Mouse (Mus musculus): ENCODE data around the gene Cadm2. TPM values are rescaled to one million over a fixed set of nuclear protein-coding genes. Genes with fewer than 3 reads are reported as not detected.

Cadm2 gene
- polyA plus RNA-seq, 1 experiment from 2014 or later, result 5.3 TPM

DNA sequence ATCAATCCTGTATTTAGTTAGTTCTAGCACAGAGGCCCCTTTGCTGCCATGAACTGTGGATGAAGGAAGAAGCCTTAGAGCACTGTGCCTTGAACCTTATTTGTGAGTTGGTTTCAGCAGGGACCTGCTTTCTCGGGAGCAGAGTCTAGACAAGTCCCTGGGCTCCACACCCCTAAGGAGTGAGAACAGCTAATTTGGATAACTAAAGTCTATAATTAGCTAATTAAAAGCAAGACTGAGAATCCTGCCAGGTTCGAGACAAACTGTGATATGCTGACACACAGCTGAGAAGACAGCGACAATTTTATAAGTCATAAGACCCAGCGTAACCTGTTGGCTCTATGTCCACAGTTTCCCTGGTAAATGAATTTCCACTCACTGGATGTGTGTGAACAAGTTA, 184.4 kb downstream of the Cadm2 start:
- 67% methylated on average over 4 of the region's 4 CpGs for WGBS

DNA sequence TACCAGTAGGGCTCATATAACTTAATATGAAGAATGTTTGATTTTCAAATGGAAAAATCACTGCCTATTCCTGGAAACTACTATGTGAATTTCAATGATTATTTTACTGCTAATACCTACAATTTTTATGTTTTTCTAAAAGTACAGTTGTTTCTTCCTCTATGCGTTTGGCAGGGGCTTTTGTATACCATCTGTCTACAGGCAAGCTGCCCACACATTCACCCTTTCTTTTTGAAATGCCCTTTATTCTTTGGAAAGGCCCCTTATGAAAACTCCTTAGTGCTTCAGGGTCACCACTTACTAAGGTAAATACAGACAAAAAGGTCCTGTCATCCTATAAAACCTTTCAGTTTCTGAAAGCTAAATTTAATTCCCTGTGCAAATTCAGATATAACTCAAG, 195.3 kb downstream of the Cadm2 start:
- Histone ChIP-seq H3K36me3 (ENCODE audit: control insufficient read depth, insufficient read depth, low read length) (no peaks in the 10 kb centered on the region), H3K27ac (ENCODE audit: low read length) (no peak overlapping the region), H3K4me2 (replicated peaks; ENCODE audit: low read depth, low read length) (no peak overlapping the region), H3K4me1 (ENCODE audit: control insufficient read depth, insufficient read depth, low read length) (no peaks in the 10 kb centered on the region), H3K27me3 (ENCODE audit: control insufficient read depth, insufficient read depth, low read length) (no peaks in the 10 kb centered on the region), H3K4me3 (ENCODE audit: low read depth, low read length) (no peak overlapping the region), H3K9me3 (ENCODE audit: control insufficient read depth, low read depth, low read length) (no peaks in the 10 kb centered on the region), H3K9ac (replicated peaks; ENCODE audit: low read depth, low read length) (no peak overlapping the region)
- ATAC-seq (ENCODE audit: insufficient number of reproducible peaks, insufficient read depth, low FRiP score, low read depth), result no peak
- 61% methylated on average over 1 of the region's 1 CpGs for WGBS

More for the DNA sequence above, 184.4 kb downstream of the Cadm2 start:
- H3K27me3 ChIP-seq (ENCODE audit: control insufficient read depth, insufficient read depth, low read length), result no peaks in the 10 kb centered on the region
- H3K4me3 ChIP-seq (ENCODE audit: low read depth, low read length), result no peak overlapping the region
- ATAC-seq (ENCODE audit: insufficient number of reproducible peaks, insufficient read depth, low FRiP score, low read depth), result no peak
- H3K4me2 ChIP-seq (replicated peaks; ENCODE audit: low read depth, low read length), result no peak overlapping the region
- H3K9ac ChIP-seq (replicated peaks; ENCODE audit: low read depth, low read length), result no peak overlapping the region
- H3K36me3 ChIP-seq (ENCODE audit: control insufficient read depth, insufficient read depth, low read length), result no peaks in the 10 kb centered on the region
- no peaks in the 10 kb centered on the region for H3K9me3 ChIP-seq (ENCODE audit: control insufficient read depth, low read depth, low read length)
- H3K4me1 ChIP-seq (ENCODE audit: control insufficient read depth, insufficient read depth, low read length), result no peaks in the 10 kb centered on the region
- H3K27ac ChIP-seq (ENCODE audit: low read length), result no peak overlapping the region

DNA sequence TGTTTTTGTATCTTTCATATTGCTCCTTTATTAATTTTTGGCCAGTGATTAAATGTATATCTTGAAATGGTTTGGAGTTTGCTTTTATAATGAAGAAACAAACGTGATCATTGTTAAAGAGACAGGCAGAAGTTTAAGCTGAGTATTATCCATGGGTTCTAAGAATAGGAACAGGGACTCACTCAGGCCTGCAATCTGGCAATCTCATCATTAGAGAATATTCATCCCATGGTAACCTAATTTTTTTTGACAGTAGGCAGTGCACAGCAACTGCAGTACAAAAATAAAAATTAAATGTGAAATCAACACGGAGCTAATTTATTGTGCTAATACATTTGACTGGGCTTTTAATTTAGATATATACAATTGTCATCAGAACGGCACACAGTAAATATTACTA, 209.8 kb downstream of the Cadm2 start:
- Histone ChIP-seq H3K9ac (replicated peaks; ENCODE audit: low read depth, low read length) (no peak overlapping the region), H3K36me3 (ENCODE audit: control insufficient read depth, insufficient read depth, low read length) (no peaks in the 10 kb centered on the region), H3K4me3 (ENCODE audit: low read depth, low read length) (no peak overlapping the region), H3K4me2 (replicated peaks; ENCODE audit: low read depth, low read length) (no peak overlapping the region), H3K27ac (ENCODE audit: low read length) (no peak overlapping the region), H3K9me3 (ENCODE audit: control insufficient read depth, low read depth, low read length) (no peaks in the 10 kb centered on the region), H3K27me3 (ENCODE audit: control insufficient read depth, insufficient read depth, low read length) (no peaks in the 10 kb centered on the region), H3K4me1 (ENCODE audit: control insufficient read depth, insufficient read depth, low read length) (no peaks in the 10 kb centered on the region)
- WGBS, result 61% methylated on average over 3 of the region's 3 CpGs
- ATAC-seq (ENCODE audit: insufficient number of reproducible peaks, insufficient read depth, low FRiP score, low read depth), result no peak

DNA sequence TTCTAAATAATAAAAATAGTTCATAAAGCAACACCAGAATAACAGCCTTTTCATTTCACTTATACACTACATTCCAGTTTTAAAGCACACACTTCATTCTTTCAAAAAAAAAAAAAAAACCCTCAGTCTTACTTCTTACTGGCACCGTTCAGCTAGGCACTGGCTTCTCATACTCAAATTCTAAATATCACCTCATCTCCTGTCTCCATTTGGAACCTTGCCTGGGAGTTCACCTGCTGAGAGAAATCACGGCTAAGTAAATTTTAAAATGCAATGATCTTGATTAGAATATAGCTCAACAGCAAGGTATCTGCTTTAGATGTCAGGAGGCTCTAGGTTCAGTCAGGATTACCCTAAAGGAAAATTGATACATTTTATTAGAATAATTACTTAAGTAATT, 210.2 kb downstream of the Cadm2 start:
- H3K27ac ChIP-seq (ENCODE audit: low read length), result no peak overlapping the region
- WGBS, result 70% methylated on average over 2 of the region's 2 CpGs
- no peak for ATAC-seq (ENCODE audit: insufficient number of reproducible peaks, insufficient read depth, low FRiP score, low read depth)

DNA sequence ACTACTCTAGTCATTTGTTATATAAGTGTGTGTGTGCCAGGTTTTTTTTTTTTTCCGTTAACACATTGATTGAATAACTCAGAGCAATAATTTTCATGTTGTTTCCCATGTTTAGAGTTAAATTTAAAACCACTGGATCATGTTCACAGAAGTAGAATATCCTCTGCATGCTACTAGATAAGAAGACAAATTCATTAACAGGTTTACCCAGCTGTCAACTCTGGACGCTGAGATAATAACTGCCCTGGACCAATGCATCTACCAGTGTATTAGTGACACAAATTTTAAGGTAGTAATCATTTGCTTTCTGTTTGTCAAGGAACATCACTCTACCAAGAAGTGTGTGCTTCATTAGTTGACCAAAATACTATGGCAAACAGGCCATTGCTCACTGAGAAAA, 253.0 kb downstream of the Cadm2 start:
- 66% methylated on average over 2 of the region's 2 CpGs for WGBS

More for the DNA sequence above, 210.2 kb downstream of the Cadm2 start:
- H3K4me1 ChIP-seq (ENCODE audit: control insufficient read depth, insufficient read depth, low read length), result no peaks in the 10 kb centered on the region
- no peak overlapping the region for H3K4me2 ChIP-seq (replicated peaks; ENCODE audit: low read depth, low read length)
- no peaks in the 10 kb centered on the region for H3K27me3 ChIP-seq (ENCODE audit: control insufficient read depth, insufficient read depth, low read length)
- no peaks in the 10 kb centered on the region for H3K9me3 ChIP-seq (ENCODE audit: control insufficient read depth, low read depth, low read length)
- no peaks in the 10 kb centered on the region for H3K36me3 ChIP-seq (ENCODE audit: control insufficient read depth, insufficient read depth, low read length)
- no peak overlapping the region for H3K9ac ChIP-seq (replicated peaks; ENCODE audit: low read depth, low read length)
- no peak overlapping the region for H3K4me3 ChIP-seq (ENCODE audit: low read depth, low read length)

DNA sequence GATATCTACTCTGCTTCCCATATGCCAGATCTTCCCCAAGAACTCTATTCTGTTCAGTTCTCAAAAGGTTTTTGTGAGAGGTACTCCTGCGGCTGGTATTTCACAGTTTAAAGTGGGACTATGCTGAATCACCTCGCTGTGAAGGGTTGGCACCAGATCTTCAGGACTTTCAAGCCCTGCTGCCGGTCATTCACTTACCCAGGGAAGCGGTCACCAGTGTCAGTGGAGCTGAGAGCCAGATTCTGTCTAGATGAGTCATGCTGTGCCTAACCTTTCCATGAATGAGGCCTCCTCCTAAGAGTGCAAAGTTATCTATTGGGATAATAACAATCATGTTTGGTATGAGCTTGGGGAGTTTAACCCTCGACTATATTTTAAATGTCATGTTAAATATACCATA, 272.7 kb downstream of the Cadm2 start:
- Histone ChIP-seq H3K4me1 (ENCODE audit: control insufficient read depth, insufficient read depth, low read length) (no peaks in the 10 kb centered on the region), H3K4me2 (replicated peaks; ENCODE audit: low read depth, low read length) (no peak overlapping the region), H3K27me3 (ENCODE audit: control insufficient read depth, insufficient read depth, low read length) (no peaks in the 10 kb centered on the region), H3K36me3 (ENCODE audit: control insufficient read depth, insufficient read depth, low read length) (no peaks in the 10 kb centered on the region), H3K4me3 (ENCODE audit: low read depth, low read length) (no peak overlapping the region), H3K9ac (replicated peaks; ENCODE audit: low read depth, low read length) (no peak overlapping the region), H3K27ac (ENCODE audit: low read length) (no peak overlapping the region), H3K9me3 (ENCODE audit: control insufficient read depth, low read depth, low read length) (no peaks in the 10 kb centered on the region)
- 81% methylated on average over 5 of the region's 5 CpGs for WGBS
- no peak for ATAC-seq (ENCODE audit: insufficient number of reproducible peaks, insufficient read depth, low FRiP score, low read depth)

More for the DNA sequence above, 253.0 kb downstream of the Cadm2 start:
- H3K4me2 ChIP-seq (replicated peaks; ENCODE audit: low read depth, low read length), result no peak overlapping the region
- H3K27ac ChIP-seq (ENCODE audit: low read length), result no peak overlapping the region
- no peaks in the 10 kb centered on the region for H3K9me3 ChIP-seq (ENCODE audit: control insufficient read depth, low read depth, low read length)
- H3K4me3 ChIP-seq (ENCODE audit: low read depth, low read length), result no peak overlapping the region
- no peaks in the 10 kb centered on the region for H3K27me3 ChIP-seq (ENCODE audit: control insufficient read depth, insufficient read depth, low read length)
- no peak overlapping the region for H3K9ac ChIP-seq (replicated peaks; ENCODE audit: low read depth, low read length)
- H3K36me3 ChIP-seq (ENCODE audit: control insufficient read depth, insufficient read depth, low read length), result no peaks in the 10 kb centered on the region
- no peaks in the 10 kb centered on the region for H3K4me1 ChIP-seq (ENCODE audit: control insufficient read depth, insufficient read depth, low read length)
- no peak for ATAC-seq (ENCODE audit: insufficient number of reproducible peaks, insufficient read depth, low FRiP score, low read depth)

DNA sequence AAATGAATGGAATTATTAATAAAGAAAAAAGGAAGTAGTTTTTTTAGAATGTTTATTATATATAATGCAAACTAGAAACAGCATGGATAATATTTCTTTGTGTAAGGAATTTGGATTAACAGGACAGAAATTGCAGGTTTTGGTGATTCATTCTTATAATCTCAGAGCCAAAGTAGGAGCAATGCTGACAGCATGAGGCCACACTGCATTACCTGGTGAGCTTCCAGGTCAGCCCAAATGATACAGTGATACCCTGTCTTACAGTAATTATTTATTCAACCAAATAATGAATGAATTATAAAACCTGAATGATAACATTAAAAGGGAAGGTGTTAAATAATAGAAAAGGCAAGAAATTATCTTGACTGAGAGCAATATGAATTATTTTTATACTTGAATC, 273.1 kb downstream of the Cadm2 start:
- no peaks in the 10 kb centered on the region for H3K36me3 ChIP-seq (ENCODE audit: control insufficient read depth, insufficient read depth, low read length)
- H3K4me2 ChIP-seq (replicated peaks; ENCODE audit: low read depth, low read length), result no peak overlapping the region
- H3K4me3 ChIP-seq (ENCODE audit: low read depth, low read length), result no peak overlapping the region
- no peaks in the 10 kb centered on the region for H3K9me3 ChIP-seq (ENCODE audit: control insufficient read depth, low read depth, low read length)
- no peak overlapping the region for H3K27ac ChIP-seq (ENCODE audit: low read length)
- ATAC-seq (ENCODE audit: insufficient number of reproducible peaks, insufficient read depth, low FRiP score, low read depth), result no peak
- no peak overlapping the region for H3K9ac ChIP-seq (replicated peaks; ENCODE audit: low read depth, low read length)
- no peaks in the 10 kb centered on the region for H3K27me3 ChIP-seq (ENCODE audit: control insufficient read depth, insufficient read depth, low read length)
- no peaks in the 10 kb centered on the region for H3K4me1 ChIP-seq (ENCODE audit: control insufficient read depth, insufficient read depth, low read length)

DNA sequence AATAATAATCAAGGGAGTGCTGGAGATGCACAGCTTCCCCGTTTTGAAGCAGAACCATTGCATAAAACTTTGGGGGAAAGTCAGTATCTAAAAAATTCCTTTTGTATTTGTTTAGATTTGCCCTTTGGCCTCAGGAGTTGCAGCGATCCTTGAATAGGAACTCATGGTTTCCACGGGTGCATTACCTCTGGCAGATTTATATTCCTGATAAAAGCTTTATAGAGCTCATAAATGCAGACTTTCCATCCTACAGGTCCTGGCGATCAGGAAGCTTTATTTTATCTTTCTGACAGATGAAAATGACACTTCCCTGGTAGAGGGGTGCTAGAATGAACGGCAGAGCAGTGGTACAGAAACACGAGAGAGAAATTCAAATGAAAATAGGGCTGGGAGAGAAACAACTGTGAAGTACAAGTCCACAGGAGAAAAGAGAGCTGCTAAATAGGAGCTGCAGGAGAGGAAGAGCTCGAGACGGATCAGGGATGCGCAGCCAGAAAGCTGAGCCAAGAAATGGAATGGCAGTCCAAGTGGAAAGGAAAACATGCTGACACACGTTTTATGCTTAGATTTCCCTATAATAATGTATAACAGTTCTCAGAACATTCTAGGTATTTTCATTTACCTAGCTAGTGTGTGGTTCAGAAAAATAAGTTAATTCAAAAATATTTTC, 274.0 kb downstream of the Cadm2 start:
- Histone ChIP-seq H3K27ac (ENCODE audit: low read length) (no peak overlapping the region), H3K36me3 (ENCODE audit: control insufficient read depth, insufficient read depth, low read length) (no peaks in the 10 kb centered on the region), H3K27me3 (ENCODE audit: control insufficient read depth, insufficient read depth, low read length) (no peaks in the 10 kb centered on the region), H3K9me3 (ENCODE audit: control insufficient read depth, low read depth, low read length) (no peaks in the 10 kb centered on the region), H3K4me2 (replicated peaks; ENCODE audit: low read depth, low read length) (no peak overlapping the region), H3K9ac (replicated peaks; ENCODE audit: low read depth, low read length) (no peak overlapping the region), H3K4me1 (ENCODE audit: control insufficient read depth, insufficient read depth, low read length) (no peaks in the 10 kb centered on the region), H3K4me3 (ENCODE audit: low read depth, low read length) (no peak overlapping the region)
- ATAC-seq (ENCODE audit: insufficient number of reproducible peaks, insufficient read depth, low FRiP score, low read depth), result no peak
- WGBS, result 30% methylated on average over 10 of the region's 10 CpGs

DNA sequence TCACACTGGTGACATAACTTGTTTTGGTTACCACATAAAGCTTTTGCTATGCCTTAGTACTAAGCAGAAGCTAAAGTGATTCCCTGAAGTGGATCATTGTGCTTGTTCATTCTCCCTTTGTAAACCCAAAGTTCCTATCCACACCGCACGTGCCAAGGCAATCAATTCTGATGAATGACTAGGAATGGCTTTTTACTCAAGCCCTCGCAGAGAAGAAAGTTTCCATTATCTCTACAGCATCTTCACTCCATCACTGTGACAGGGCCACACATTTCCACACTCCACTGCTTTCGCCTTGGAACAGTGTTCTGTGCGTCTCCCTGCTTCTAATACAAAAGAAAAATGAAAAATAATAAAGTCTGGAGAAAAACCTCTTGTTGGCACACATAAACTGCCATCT, 276.5 kb downstream of the Cadm2 start:
- no peak for ATAC-seq (ENCODE audit: insufficient number of reproducible peaks, insufficient read depth, low FRiP score, low read depth)
- 27% methylated on average over 5 of the region's 5 CpGs for WGBS
- no peaks in the 10 kb centered on the region for H3K9me3 ChIP-seq (ENCODE audit: control insufficient read depth, low read depth, low read length)
- no peak overlapping the region for H3K9ac ChIP-seq (replicated peaks; ENCODE audit: low read depth, low read length)
- no peaks in the 10 kb centered on the region for H3K4me1 ChIP-seq (ENCODE audit: control insufficient read depth, insufficient read depth, low read length)
- no peaks in the 10 kb centered on the region for H3K36me3 ChIP-seq (ENCODE audit: control insufficient read depth, insufficient read depth, low read length)
- no peak overlapping the region for H3K4me3 ChIP-seq (ENCODE audit: low read depth, low read length)
- no peak overlapping the region for H3K27ac ChIP-seq (ENCODE audit: low read length)
- H3K27me3 ChIP-seq (ENCODE audit: control insufficient read depth, insufficient read depth, low read length), result no peaks in the 10 kb centered on the region
- H3K4me2 ChIP-seq (replicated peaks; ENCODE audit: low read depth, low read length), result no peak overlapping the region
